Mouse (Mus musculus) layer of hippocampus, adult 18-20 months (tissue): ENCODE data around the gene Olfr1039. TPM values are rescaled to one million over a fixed set of nuclear protein-coding genes. Genes with fewer than 3 reads are reported as not detected.
"Not testable (repeated sequence)": the region's sequence is repeated elsewhere in the genome, so short reads cannot be mapped to it uniquely, and the experiment has no call there.

Source experiments
- DNase-seq, 2 experiments: peaks; one replicate each; pipeline ENCODE4 v3.0.0; 2022; ENCODE audit warnings: low spot score in 2 of 2
- long read RNA-seq: library from polyadenylated mRNA; stranded (forward); transcript quantifications from one replicate; pipeline ENCODE4 v2.0.0, GENCODE M21; 2021
- total RNA-seq, 2 experiments: library from RNA; stranded (reverse); gene quantifications; 2 replicates each; pipeline ENCODE4 v1.2.3; 2021

Olfr1039 gene
- total RNA-seq, result not detected
- long read RNA-seq, result 0 reads

DNA sequence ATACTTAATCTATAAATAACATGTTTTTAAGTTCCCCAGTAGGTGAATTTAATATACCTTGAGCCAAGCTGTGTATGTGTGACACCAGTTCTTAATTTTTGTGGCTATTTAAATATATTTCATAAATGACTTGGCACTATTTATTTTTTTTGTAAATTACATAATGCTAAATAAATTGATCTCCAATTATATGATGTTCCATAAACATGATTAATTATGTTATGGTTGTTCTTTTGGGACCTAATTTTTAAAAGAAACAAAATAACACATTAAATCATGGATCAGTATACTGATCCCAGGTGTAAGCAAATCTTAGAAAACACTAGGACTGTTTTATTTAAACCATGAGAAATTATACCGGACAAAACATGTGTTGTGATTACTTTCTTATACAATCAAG is at the start of gene Olfr1039:
Gene Olfr1039 (minus strand): TSS at position 101 of the 400 bp plus-strand sequence.
- DNase-seq, result no peak

GRCm38 (mm10) chr2:86179950-86180349 is 44.2 kb upstream of the Olfr1039 start:
- DNase-seq, result no peak

DNA sequence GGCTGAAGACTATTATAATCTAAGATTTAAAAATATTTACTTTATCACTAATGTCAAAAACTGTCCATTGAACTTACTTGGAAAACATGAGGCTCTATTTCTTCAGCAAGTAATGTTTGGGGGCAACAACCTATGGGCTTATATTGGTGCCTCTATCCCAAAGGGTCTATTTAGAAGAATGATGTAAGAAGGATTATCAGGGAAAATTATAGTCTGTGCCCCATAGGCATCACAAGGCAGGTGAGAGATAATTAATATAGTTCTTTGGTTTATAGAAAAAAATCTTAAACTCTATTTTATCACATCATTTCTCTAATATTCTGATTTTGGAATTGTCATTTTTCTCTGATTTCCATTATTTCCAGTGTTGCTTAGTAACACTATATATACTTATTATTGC is 42.0 kb upstream of the Olfr1039 start, which contains the start of gene Olfr1044:
Gene Olfr1044 (minus strand): TSS at position 101 of the 400 bp plus-strand sequence.
- no peak for DNase-seq

DNA sequence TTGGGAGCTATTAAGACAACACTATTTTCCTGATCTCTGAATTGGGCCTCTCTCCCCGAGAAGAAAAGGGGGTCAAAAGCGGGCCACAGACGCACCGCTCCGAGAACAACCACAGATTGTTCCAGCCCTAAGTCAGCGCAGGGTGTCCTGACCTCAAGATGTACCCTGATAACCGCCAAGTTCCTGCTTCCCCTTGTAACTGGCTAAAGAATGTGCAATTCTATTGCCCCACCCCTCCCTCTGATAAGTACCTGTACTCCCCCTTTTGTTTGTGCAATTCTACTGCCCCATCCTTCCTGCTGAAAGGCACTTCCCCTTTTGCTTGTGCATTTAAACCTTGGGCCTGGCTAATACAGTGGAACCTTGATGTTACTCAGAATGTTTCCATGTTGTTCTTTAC is 39.7 kb upstream of the Olfr1039 start:
- DNase-seq, result not testable (repeated sequence)

DNA sequence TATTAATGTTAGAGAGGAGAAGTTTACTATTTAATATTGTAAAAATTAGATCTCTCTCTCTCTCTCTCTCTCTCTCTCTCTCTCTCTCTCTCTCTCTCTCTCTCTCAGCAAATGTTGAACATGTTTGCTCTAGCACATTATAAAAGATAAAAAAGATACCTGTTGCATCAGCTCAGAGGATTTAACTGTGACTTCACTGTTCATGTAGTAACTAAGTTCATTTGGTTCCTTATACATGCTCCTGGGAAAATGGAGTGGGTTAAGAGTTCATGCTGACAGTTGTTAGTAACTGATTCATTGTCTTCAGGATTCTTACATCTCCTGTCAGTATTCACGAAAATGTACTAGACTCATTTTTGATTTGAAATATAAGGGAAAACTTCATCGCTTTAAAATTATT is 31.7 kb upstream of the Olfr1039 start, which contains the start of gene Olfr1043:
Gene Olfr1043 (minus strand): TSS at position 101 of the 400 bp plus-strand sequence.
- no peak for DNase-seq

DNA sequence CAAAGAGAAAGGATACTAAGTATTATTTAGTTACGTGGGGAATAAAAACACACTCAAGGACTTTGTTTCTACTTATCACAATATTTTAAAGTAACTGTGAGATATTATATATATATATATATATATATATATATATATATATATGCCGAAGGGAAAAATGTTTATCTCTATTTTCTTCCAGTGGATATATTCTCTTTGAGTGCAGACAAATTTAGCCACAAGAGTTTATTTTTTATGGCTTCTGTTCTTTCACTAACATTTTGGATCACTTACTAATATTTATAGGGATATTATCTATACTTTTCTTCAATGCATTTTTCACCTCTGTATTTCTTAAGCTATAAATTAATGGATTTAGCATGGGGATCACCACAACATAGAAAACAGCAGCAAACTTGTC is 26.0 kb upstream of the Olfr1039 start, which contains the start of gene Olfr1042:
Gene Olfr1042 (minus strand): TSS at position 101 of the 400 bp plus-strand sequence.
- no peak for DNase-seq

DNA sequence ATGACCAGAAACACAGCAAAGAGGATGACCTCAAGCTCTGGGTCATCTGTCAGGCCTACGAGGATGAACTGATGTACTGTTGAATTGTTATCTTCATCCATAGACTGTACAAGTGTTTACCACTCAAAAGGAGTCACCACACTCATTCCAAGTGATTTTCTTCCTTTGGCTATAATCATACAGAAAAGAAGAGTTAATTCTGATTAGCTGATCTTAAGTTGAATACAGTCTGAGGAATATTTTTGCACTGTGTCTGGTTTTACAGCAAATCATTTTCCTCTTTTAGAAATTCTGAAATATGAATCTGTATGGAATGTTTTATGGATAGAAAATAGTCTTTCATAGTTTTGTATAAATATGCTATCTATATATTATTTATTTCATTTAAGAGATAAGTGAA is 10.9 kb upstream of the Olfr1039 start, which contains the start of gene Olfr1040:
Gene Olfr1040 (minus strand): TSS at position 101 of the 400 bp plus-strand sequence.
- no peak for DNase-seq

DNA sequence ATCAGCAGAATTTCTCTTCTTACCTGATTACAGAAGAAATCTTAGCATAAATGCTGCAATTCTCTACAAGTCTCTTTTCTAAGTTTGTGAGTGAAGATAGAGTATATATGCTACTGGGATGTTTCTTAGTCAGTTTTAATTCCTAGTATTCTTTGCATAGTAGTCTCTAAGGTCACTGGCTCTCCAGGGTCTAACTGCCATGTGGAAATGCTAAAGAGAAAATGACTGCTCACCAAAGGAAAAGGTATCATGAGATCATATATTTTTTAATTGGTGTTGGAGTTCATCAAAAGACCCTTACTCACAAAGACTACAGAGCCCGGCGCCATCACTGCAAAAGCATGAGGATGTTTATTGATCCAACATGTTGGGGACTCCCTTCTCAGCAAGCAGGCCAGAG is 48.4 kb downstream of the Olfr1039 start, which contains the start of gene Olfr1037:
Gene Olfr1037 (minus strand): TSS at position 101 of the 400 bp plus-strand sequence.
- no peak for DNase-seq

- DNase-seq, result not testable (repeated sequence)
Measured at GRCm38 (mm10) chr2:86080478-86080877, 55.2 kb downstream of the Olfr1039 start.

Other genes with a start within 250 kb of the Olfr1039 start
- gene Olfr1024, start 230.9 kb downstream of the Olfr1039 start, total RNA-seq, result not detected
- gene Olfr1025-ps1, start 220.7 kb downstream of the Olfr1039 start, total RNA-seq, result not detected
- gene Olfr1026, start 214.4 kb downstream of the Olfr1039 start, total RNA-seq, result not detected
- gene Olfr1028, start 185.5 kb downstream of the Olfr1039 start, total RNA-seq, result not detected
- gene Olfr1029, start 162.0 kb downstream of the Olfr1039 start, total RNA-seq, result not detected
- not detected for gene Olfr1030, start 156.7 kb downstream of the Olfr1039 start, total RNA-seq
- not detected for gene Olfr1031, start 145.6 kb downstream of the Olfr1039 start, total RNA-seq
- not detected for gene Olfr1032, start 130.4 kb downstream of the Olfr1039 start, total RNA-seq
- gene Olfr1033, start 115.3 kb downstream of the Olfr1039 start, total RNA-seq, result not detected
- not detected for gene Olfr1034, start 90.1 kb downstream of the Olfr1039 start, total RNA-seq
- not detected for gene Olfr1036, start 61.9 kb downstream of the Olfr1039 start, total RNA-seq
- not detected for gene Olfr1037, start 48.5 kb downstream of the Olfr1039 start, total RNA-seq
- not detected for gene Olfr1040, start 10.8 kb upstream of the Olfr1039 start, total RNA-seq
- gene Olfr1042, start 25.9 kb upstream of the Olfr1039 start, total RNA-seq, result not detected
- not detected for gene Olfr1043, start 31.6 kb upstream of the Olfr1039 start, total RNA-seq
- gene Olfr1044, start 41.9 kb upstream of the Olfr1039 start, total RNA-seq, result not detected
- gene Olfr52, start 49.8 kb upstream of the Olfr1039 start, total RNA-seq, result not detected
- gene Olfr1045, start 67.1 kb upstream of the Olfr1039 start, total RNA-seq, result not detected
- not detected for gene Olfr1046, start 83.4 kb upstream of the Olfr1039 start, total RNA-seq
- gene Olfr1047, start 95.5 kb upstream of the Olfr1039 start, total RNA-seq, result not detected
- not detected for gene Olfr1048, start 104.4 kb upstream of the Olfr1039 start, total RNA-seq
- not detected for gene Olfr1049, start 122.4 kb upstream of the Olfr1039 start, total RNA-seq
- gene Olfr1051, start 143.2 kb upstream of the Olfr1039 start, total RNA-seq, result not detected
- gene Olfr1052, start 156.5 kb upstream of the Olfr1039 start, total RNA-seq, result not detected
- not detected for gene Olfr1053, start 179.4 kb upstream of the Olfr1039 start, total RNA-seq
- not detected for gene Olfr1054, start 199.5 kb upstream of the Olfr1039 start, total RNA-seq
- gene Olfr1055, start 214.4 kb upstream of the Olfr1039 start, total RNA-seq, result not detected
- gene Olfr1056, start 226.5 kb upstream of the Olfr1039 start, total RNA-seq, result not detected
- gene Olfr1057, start 242.5 kb upstream of the Olfr1039 start, total RNA-seq, result not detected